Mouse (Mus musculus): ENCODE data around the gene Emc4.

DNA sequence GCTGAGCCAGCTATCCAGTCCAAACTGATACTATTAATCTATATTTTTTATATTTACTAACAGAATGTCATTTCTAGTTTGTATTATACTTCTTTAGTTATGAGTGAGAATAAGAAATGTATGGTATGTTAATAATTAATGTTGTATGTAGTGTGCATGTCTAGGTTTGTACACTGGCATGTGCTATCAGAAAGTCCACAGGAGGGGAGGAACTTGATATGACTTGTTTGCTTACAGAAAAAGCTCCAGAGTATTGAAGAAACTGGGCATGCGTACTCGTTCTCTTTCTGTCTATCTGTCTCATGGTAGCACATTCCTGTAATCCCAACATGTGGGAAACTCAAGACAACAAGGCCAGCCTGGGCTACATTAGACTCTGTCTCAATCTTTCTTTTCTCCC lies 49.6 kb downstream of the Emc4 start:
- TF ChIP-seq CTCF (IDR thresholded peaks at IDR 0.05; ENCODE audit: extremely low read depth, insufficient read depth, insufficient read length, insufficient replicate concordance): no peak
- no peak for TF ChIP-seq POLR2A (IDR thresholded peaks at IDR 0.05; ENCODE audit: low read depth, low read length)

Measured in spleen, adult 2 months (tissue).